Mouse (Mus musculus) limb, embryonic 13.5 days (tissue): ENCODE results near the gene Cracr2b. TPM values are rescaled to one million over a fixed set of nuclear protein-coding genes. Genes with fewer than 3 reads are reported as not detected.

Experiments
- ATAC-seq: fragments of 200-750 bp; cut with Nextera tagmentation; 2 replicates; pipeline ENCODE4 v1.8.0; 2017; ENCODE audit warnings: low read depth, moderate number of reproducible peaks, moderate TSS enrichment; ENCODE audit not compliant: low FRiP score
- H3K27ac ChIP-seq: fragments of 300-500 bp; sonication (generic); 2 replicates; pipeline ENCODE4 v1.5.1; 2015; ENCODE audit warnings: inconsistent platforms, mild to moderate bottlenecking, moderate library complexity
- H3K27me3 ChIP-seq: fragments of 300-500 bp; sonication (generic); 2 replicates; pipeline ENCODE4 v1.6.1; 2015; ENCODE audit warnings: mild to moderate bottlenecking, inconsistent platforms
- H3K36me3 ChIP-seq: fragments of 300-500 bp; sonication (generic); 2 replicates; pipeline ENCODE4 v1.6.1; 2015; ENCODE audit warnings: inconsistent platforms, mild to moderate bottlenecking, moderate library complexity
- H3K4me1 ChIP-seq: fragments of 300-500 bp; sonication (generic); 2 replicates; pipeline ENCODE4 v1.6.1; 2015; ENCODE audit warnings: inconsistent platforms
- H3K4me2 ChIP-seq: fragments of 300-500 bp; sonication (generic); replicated peaks from 2 replicates; pipeline ENCODE4 v1.6.1; 2015; ENCODE audit warnings: inconsistent platforms, mild to moderate bottlenecking, moderate library complexity
- H3K4me3 ChIP-seq: fragments of 300-500 bp; sonication (generic); 2 replicates; pipeline ENCODE4 v1.5.1; 2015; ENCODE audit warnings: moderate library complexity, mild to moderate bottlenecking, inconsistent platforms
- H3K9ac ChIP-seq: fragments of 300-500 bp; sonication (generic); 2 replicates; pipeline ENCODE4 v1.6.1; 2015; ENCODE audit warnings: mild to moderate bottlenecking, inconsistent platforms
- H3K9me3 ChIP-seq: fragments of 300-500 bp; sonication (generic); 2 replicates; pipeline ENCODE4 v1.6.1; 2016; ENCODE audit warnings: inconsistent platforms
- WGBS: fragments of 180-500 bp; shearing (Covaris S2); methylation state at CpG from one replicate; pipeline ENCODE4 v1.1.7; 2015; 5-methylcytosine and 5-hydroxymethylcytosine counted together
- polyA plus RNA-seq: library from polyadenylated mRNA; unstranded; fragments of >200 nt; fragmentation: Nextera tagmentation; extraction: Ambion mirVana; gene quantifications from 2 replicates; pipeline ENCODE4 v1.2.1, GENCODE M21; 2015

The Cracr2b gene
- polyA plus RNA-seq, 1 experiment from 2014 or later: 13.5 TPM

GRCm38 (mm10) chr7:141476981-141477370, 16.1 kb downstream of the Cracr2b start:
- peak overlapping the region; percentile 92 for H3K27ac ChIP-seq
- 12% methylated on average over 7 of the region's 7 CpGs for WGBS
- H3K9me3 ChIP-seq: no peaks in the 10 kb centered on the region
- peaks cover 10% of the 10 kb centered on the region for H3K36me3 ChIP-seq
- peak overlapping the region; percentile 81 for H3K9ac ChIP-seq
- peak overlapping the region; percentile 95 for H3K4me2 ChIP-seq
- H3K27me3 ChIP-seq: peaks cover 15% of the 10 kb centered on the region
- H3K4me1 ChIP-seq: peaks cover 56% of the 10 kb centered on the region
- no peak for ATAC-seq
- H3K4me3 ChIP-seq: peak overlapping the region; percentile 78

GRCm38 (mm10) chr7:141477578-141478269, 16.8 kb downstream of the Cracr2b start:
- ATAC-seq: peak; percentile 6; the same call in 1 of the 2 replicates
- H3K36me3 ChIP-seq: peaks cover 2% of the 10 kb centered on the region
- peaks cover 22% of the 10 kb centered on the region for H3K27me3 ChIP-seq
- peak overlapping the region; percentile 45; the same call in 1 of the 2 replicates for H3K9ac ChIP-seq
- peaks cover 63% of the 10 kb centered on the region for H3K4me1 ChIP-seq
- H3K9me3 ChIP-seq: no peaks in the 10 kb centered on the region
- peak overlapping the region; percentile 92 for H3K27ac ChIP-seq
- peak overlapping the region; percentile 95 for H3K4me2 ChIP-seq
- H3K4me3 ChIP-seq: peak overlapping the region; percentile 78; the same call in 1 of the 2 replicates
- WGBS: 53% methylated on average over 4 of the region's 4 CpGs

- no peak for ATAC-seq
- peak overlapping the region; percentile 45; the same call in 1 of the 2 replicates for H3K9ac ChIP-seq
- WGBS: 71% methylated on average over 5 of the region's 5 CpGs
- peaks cover 28% of the 10 kb centered on the region for H3K27me3 ChIP-seq
- no peak overlapping the region for H3K4me3 ChIP-seq
- H3K36me3 ChIP-seq: no peaks in the 10 kb centered on the region
- H3K4me1 ChIP-seq: peaks cover 64% of the 10 kb centered on the region
- H3K27ac ChIP-seq: peak overlapping the region; percentile 92
- H3K9me3 ChIP-seq: no peaks in the 10 kb centered on the region
- peak overlapping the region; percentile 95 for H3K4me2 ChIP-seq
These were observed 17.4 kb downstream of the Cracr2b start for GRCm38 (mm10) chr7:141478270-141478748.

GRCm38 (mm10) chr7:141480842-141481497, 20.1 kb downstream of the Cracr2b start:
- no peaks in the 10 kb centered on the region for H3K9me3 ChIP-seq
- WGBS: 10% methylated on average over 10 of the region's 10 CpGs
- H3K27me3 ChIP-seq: peaks cover 40% of the 10 kb centered on the region
- peak overlapping the region; percentile 62 for H3K4me3 ChIP-seq
- peaks cover 47% of the 10 kb centered on the region for H3K4me1 ChIP-seq
- no peak; the same call in 1 of the 2 replicates for ATAC-seq
- no peak overlapping the region for H3K9ac ChIP-seq
- H3K27ac ChIP-seq: no peak overlapping the region
- H3K36me3 ChIP-seq: no peaks in the 10 kb centered on the region
- peak overlapping the region; percentile 99 for H3K4me2 ChIP-seq

- no peak overlapping the region for H3K27ac ChIP-seq
- peak overlapping the region; percentile 99 for H3K4me2 ChIP-seq
- H3K4me1 ChIP-seq: peaks cover 39% of the 10 kb centered on the region
- no peaks in the 10 kb centered on the region for H3K36me3 ChIP-seq
- H3K27me3 ChIP-seq: peaks cover 40% of the 10 kb centered on the region
- ATAC-seq: peak; percentile 20
- under 1% methylated on average over 77 of the region's 81 CpGs for WGBS
- no peaks in the 10 kb centered on the region for H3K9me3 ChIP-seq
- peak overlapping the region; percentile 67 for H3K9ac ChIP-seq
- peak overlapping the region; percentile 62 for H3K4me3 ChIP-seq
These were observed 20.9 kb downstream of the Cracr2b start for GRCm38 (mm10) chr7:141481498-141482401.

GRCm38 (mm10) chr7:141482531-141483024, 21.7 kb downstream of the Cracr2b start:
- Histone ChIP-seq H3K9ac (peak overlapping the region; percentile 67), H3K4me1 (peaks cover 31% of the 10 kb centered on the region), H3K4me2 (peak overlapping the region; percentile 99), H3K9me3 (no peaks in the 10 kb centered on the region), H3K27ac (no peak overlapping the region), H3K36me3 (no peaks in the 10 kb centered on the region), H3K27me3 (peaks cover 40% of the 10 kb centered on the region), H3K4me3 (peak overlapping the region; percentile 62)
- 5% methylated on average over 11 of the region's 11 CpGs for WGBS
- no peak for ATAC-seq

- Histone ChIP-seq H3K36me3 (no peaks in the 10 kb centered on the region), H3K27ac (no peak overlapping the region), H3K4me1 (peaks cover 25% of the 10 kb centered on the region), H3K4me3 (0 out of 2 replicates have a peak overlapping the region, but pooled peaks have one; percentile 62), H3K4me2 (peak overlapping the region; percentile 99; the same call in 1 of the 2 replicates), H3K27me3 (peaks cover 40% of the 10 kb centered on the region), H3K9ac (no peak overlapping the region), H3K9me3 (no peaks in the 10 kb centered on the region)
- no peak for ATAC-seq
- WGBS: 67% methylated on average over 6 of the region's 6 CpGs
These were observed 22.3 kb downstream of the Cracr2b start for GRCm38 (mm10) chr7:141483114-141483653.

GRCm38 (mm10) chr7:141484186-141485120, 23.6 kb downstream of the Cracr2b start:
- WGBS: 64% methylated on average over 5 of the region's 5 CpGs
- H3K36me3 ChIP-seq: no peaks in the 10 kb centered on the region
- no peak overlapping the region for H3K4me2 ChIP-seq
- H3K27ac ChIP-seq: no peak overlapping the region
- peaks cover 40% of the 10 kb centered on the region for H3K27me3 ChIP-seq
- H3K4me1 ChIP-seq: peaks cover 21% of the 10 kb centered on the region
- no peak overlapping the region for H3K4me3 ChIP-seq
- H3K9me3 ChIP-seq: no peaks in the 10 kb centered on the region
- no peak for ATAC-seq
- H3K9ac ChIP-seq: no peak overlapping the region

GRCm38 (mm10) chr7:141485186-141485585, 24.3 kb downstream of the Cracr2b start:
- no peak for ATAC-seq

GRCm38 (mm10) chr7:141485606-141486005, 24.7 kb downstream of the Cracr2b start:
- no peaks in the 10 kb centered on the region for H3K9me3 ChIP-seq
- peaks cover 21% of the 10 kb centered on the region for H3K4me1 ChIP-seq
- no peak overlapping the region for H3K9ac ChIP-seq
- no peak overlapping the region for H3K4me2 ChIP-seq
- WGBS: 75% methylated on average over 2 of the region's 2 CpGs
- H3K36me3 ChIP-seq: peaks cover 2% of the 10 kb centered on the region; the same call in 1 of the 2 replicates
- H3K27ac ChIP-seq: no peak overlapping the region
- no peak for ATAC-seq
- peaks cover 37% of the 10 kb centered on the region for H3K27me3 ChIP-seq
- no peak overlapping the region for H3K4me3 ChIP-seq

More at GRCm38 (mm10) chr7:141485186-141485585, 24.3 kb downstream of the Cracr2b start:
- H3K36me3 ChIP-seq: no peaks in the 10 kb centered on the region
- no peak overlapping the region for H3K27ac ChIP-seq
- no peak overlapping the region for H3K4me2 ChIP-seq
- H3K4me3 ChIP-seq: no peak overlapping the region
- H3K9me3 ChIP-seq: no peaks in the 10 kb centered on the region
- 65% methylated on average over 2 of the region's 2 CpGs for whole genome bisulfite sequencing
- peaks cover 21% of the 10 kb centered on the region for H3K4me1 ChIP-seq
- H3K27me3 ChIP-seq: peaks cover 40% of the 10 kb centered on the region
- H3K9ac ChIP-seq: no peak overlapping the region
